Mouse (Mus musculus): Measurements from ENCODE around the gene Igflr1. TPM values are rescaled to one million over a fixed set of nuclear protein-coding genes. Genes with fewer than 3 reads are reported as not detected.

Igflr1 gene
- total and polyA plus RNA-seq, 2 experiments from 2014 or later: 2.3 TPM; not detected in 1

DNA sequence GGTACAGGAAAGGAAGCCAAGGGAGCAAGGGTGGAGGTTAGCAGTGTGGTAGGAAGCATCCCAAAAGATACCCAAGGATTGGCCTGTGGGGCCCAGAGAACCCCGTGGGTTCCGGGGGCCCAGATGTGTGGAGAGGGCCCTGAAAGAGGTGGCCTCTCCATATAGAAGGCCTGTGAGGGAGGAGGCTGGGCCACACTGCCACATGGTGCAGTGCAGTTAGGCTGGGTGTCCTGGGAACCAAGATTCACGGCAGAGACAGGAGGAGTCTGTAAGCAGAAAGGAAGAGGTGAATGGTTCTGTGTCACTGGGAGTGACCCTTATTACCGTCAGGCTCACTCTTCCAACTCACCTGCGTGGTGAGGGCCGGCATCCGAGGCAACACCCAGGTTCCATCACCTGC lies 24.7 kb upstream of the Igflr1 start:
- Histone ChIP-seq H3K4me3 (ENCODE audit: low read depth, low read length) (no peak overlapping the region), H3K27me3 (ENCODE audit: insufficient read depth, low read length) (no peaks in the 10 kb centered on the region), H3K9me3 (ENCODE audit: low read length) (no peaks in the 10 kb centered on the region), H3K4me2 (ENCODE audit: low read depth) (no peak overlapping the region), H3K27ac (ENCODE audit: low read depth, low read length) (no peak overlapping the region), H3K4me1 (ENCODE audit: insufficient read depth) (0 out of 2 replicates have a peak, but pooled peaks cover under 1% of the 10 kb centered on the region), H3K9ac (no peak overlapping the region), H3K36me3 (ENCODE audit: insufficient read depth) (peaks cover 10% of the 10 kb centered on the region; the same call in 1 of the 2 replicates)
- WGBS: 88% methylated on average over 7 of the region's 7 CpGs
- ATAC-seq (no peak), DNase-seq (no peak)
- no peak for TF ChIP-seq CTCF (IDR thresholded peaks at IDR 0.05; ENCODE audit: low read depth)

DNA sequence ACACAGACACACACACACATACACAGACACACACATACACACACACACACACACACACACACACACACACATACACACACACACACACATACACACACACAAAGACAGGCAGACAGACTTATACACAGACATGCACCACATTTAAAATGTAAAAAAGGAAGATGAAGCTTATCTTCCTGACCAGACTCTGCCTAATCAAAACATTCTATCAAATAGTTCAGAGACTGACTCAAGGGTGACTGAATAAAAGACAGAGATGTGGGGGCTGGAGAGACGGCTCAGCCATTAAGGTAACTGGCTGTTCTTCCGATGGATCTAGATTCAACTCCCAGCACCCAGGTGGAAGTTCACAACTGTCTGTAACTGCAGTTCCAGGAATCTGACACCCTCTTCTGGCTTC lies 20.9 kb upstream of the Igflr1 start:
- no peak overlapping the region for H3K9ac ChIP-seq
- no peak overlapping the region for H3K27ac ChIP-seq (ENCODE audit: low read depth, low read length)
- no peaks in the 10 kb centered on the region for H3K9me3 ChIP-seq (ENCODE audit: low read length)
- no peaks in the 10 kb centered on the region for H3K27me3 ChIP-seq (ENCODE audit: insufficient read depth, low read length)
- no peak for DNase-seq
- H3K4me1 ChIP-seq (ENCODE audit: insufficient read depth): no peaks in the 10 kb centered on the region
- H3K36me3 ChIP-seq (ENCODE audit: insufficient read depth): peaks cover 22% of the 10 kb centered on the region
- no peak overlapping the region for H3K4me3 ChIP-seq (ENCODE audit: low read depth, low read length)
- no peak for ATAC-seq
- TF ChIP-seq CTCF (IDR thresholded peaks at IDR 0.05; ENCODE audit: low read depth): no peak
- no peak overlapping the region for H3K4me2 ChIP-seq (ENCODE audit: low read depth)
- WGBS: 89% methylated on average over 2 of the region's 2 CpGs

DNA sequence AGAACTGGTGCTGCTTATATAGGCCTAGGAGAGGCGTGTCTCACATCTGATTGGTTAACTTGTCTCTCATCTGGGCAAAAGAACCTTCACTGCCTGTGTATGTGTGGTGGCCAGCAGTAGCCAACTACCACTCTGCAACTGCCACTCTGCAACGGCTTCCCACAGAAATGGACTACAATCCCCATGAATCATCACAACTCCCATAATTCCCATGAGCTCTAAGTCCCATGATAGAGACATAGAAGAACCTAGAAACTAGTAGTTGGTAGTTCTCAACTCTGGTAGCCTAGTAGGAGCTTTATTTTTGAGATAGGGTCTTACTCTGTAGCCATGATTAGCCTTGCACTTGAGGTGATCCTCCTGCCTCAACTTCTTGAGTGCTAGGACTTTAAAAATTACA lies 15.3 kb upstream of the Igflr1 start:
- no peak overlapping the region for H3K4me2 ChIP-seq (ENCODE audit: low read depth)
- H3K27ac ChIP-seq (ENCODE audit: low read depth, low read length): no peak overlapping the region
- no peak for TF ChIP-seq CTCF (IDR thresholded peaks at IDR 0.05; ENCODE audit: low read depth)
- 88% methylated on average over 2 of the region's 2 CpGs for WGBS
- no peak overlapping the region for H3K9ac ChIP-seq
- DNase-seq: no peak
- H3K36me3 ChIP-seq (ENCODE audit: insufficient read depth): peaks cover 19% of the 10 kb centered on the region
- H3K4me3 ChIP-seq (ENCODE audit: low read depth, low read length): no peak overlapping the region
- no peaks in the 10 kb centered on the region for H3K9me3 ChIP-seq (ENCODE audit: low read length)
- H3K4me1 ChIP-seq (ENCODE audit: insufficient read depth): peaks cover 10% of the 10 kb centered on the region; the same call in 1 of the 2 replicates
- no peak for ATAC-seq
- H3K27me3 ChIP-seq (ENCODE audit: insufficient read depth, low read length): no peaks in the 10 kb centered on the region

DNA sequence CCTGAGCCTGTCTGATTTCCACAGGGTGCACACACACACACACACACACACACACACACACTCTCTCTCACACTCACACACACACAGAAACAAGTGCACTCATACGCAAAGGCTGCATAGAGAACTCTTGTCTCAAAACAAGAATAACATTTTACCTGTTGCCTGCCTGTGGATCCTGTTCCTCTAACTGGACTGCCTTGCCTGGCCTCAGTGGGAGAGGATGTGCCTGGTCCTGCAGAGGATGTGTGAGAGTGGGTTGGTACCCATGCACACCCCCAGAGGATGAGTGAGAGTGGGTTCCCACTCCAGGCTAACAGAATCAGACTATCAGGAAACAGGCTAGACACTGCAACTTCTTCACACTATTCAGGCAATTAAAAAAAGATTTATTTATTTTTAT lies 14.6 kb upstream of the Igflr1 start:
- TF ChIP-seq CTCF (IDR thresholded peaks at IDR 0.05; ENCODE audit: low read depth): no peak
- no peak overlapping the region for H3K9ac ChIP-seq
- DNase-seq (no peak), ATAC-seq (no peak)
- peaks cover 26% of the 10 kb centered on the region for H3K36me3 ChIP-seq (ENCODE audit: insufficient read depth)
- H3K4me3 ChIP-seq (ENCODE audit: low read depth, low read length): no peak overlapping the region
- H3K4me1 ChIP-seq (ENCODE audit: insufficient read depth): peaks cover 10% of the 10 kb centered on the region; the same call in 1 of the 2 replicates
- no peak overlapping the region for H3K4me2 ChIP-seq (ENCODE audit: low read depth)
- no peaks in the 10 kb centered on the region for H3K9me3 ChIP-seq (ENCODE audit: low read length)
- whole genome bisulfite sequencing: 95% methylated on average over 1 of the region's 1 CpGs
- H3K27ac ChIP-seq (ENCODE audit: low read depth, low read length): no peak overlapping the region
- no peaks in the 10 kb centered on the region for H3K27me3 ChIP-seq (ENCODE audit: insufficient read depth, low read length)

DNA sequence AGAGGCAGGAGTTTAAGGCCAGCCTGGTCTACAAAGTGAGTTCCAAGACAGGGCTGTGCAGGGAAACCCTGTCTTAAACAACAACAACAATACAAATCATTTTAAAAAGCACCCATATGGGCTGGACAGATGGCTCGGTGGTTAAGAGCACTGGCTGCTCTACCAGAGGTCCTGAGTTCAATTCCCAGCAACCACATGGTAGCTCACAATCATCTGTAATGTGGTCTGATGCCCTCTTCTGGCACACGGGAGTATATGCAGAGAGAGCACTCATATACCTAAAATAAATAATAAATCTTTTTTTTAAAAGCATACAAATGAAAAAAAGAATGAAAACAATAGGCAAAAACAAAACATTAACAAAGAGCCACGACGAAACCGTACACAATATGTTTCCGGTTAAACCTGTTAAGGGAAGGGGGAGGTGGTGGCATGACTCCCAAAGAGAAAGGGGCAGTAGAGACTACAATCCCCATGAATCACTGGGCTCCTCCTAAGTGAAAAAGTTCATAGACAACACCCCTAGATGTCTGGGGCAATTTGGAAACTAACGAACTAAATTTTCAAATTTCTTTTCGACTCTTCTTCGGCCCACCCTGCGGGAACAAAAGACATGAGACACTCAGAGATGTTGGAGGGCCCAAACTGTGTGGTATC lies 13.7 kb upstream of the Igflr1 start:
- peaks cover 10% of the 10 kb centered on the region; the same call in 1 of the 2 replicates for H3K4me1 ChIP-seq (ENCODE audit: insufficient read depth)
- no peaks in the 10 kb centered on the region for H3K9me3 ChIP-seq (ENCODE audit: low read length)
- no peaks in the 10 kb centered on the region for H3K27me3 ChIP-seq (ENCODE audit: insufficient read depth, low read length)
- H3K9ac ChIP-seq: peak overlapping the region; percentile 53
- peak overlapping the region; percentile 55 for H3K4me3 ChIP-seq (ENCODE audit: low read depth, low read length)
- peak; percentile 63 for TF ChIP-seq CTCF (IDR thresholded peaks at IDR 0.05; ENCODE audit: low read depth)
- peak overlapping the region; percentile 93 for H3K27ac ChIP-seq (ENCODE audit: low read depth, low read length)
- peak overlapping the region; percentile 75 for H3K4me2 ChIP-seq (ENCODE audit: low read depth)
- ATAC-seq: peak; percentile 73
- no peak for DNase-seq
- WGBS: 1% methylated on average over 10 of the region's 10 CpGs
- H3K36me3 ChIP-seq (ENCODE audit: insufficient read depth): peaks cover 28% of the 10 kb centered on the region

DNA sequence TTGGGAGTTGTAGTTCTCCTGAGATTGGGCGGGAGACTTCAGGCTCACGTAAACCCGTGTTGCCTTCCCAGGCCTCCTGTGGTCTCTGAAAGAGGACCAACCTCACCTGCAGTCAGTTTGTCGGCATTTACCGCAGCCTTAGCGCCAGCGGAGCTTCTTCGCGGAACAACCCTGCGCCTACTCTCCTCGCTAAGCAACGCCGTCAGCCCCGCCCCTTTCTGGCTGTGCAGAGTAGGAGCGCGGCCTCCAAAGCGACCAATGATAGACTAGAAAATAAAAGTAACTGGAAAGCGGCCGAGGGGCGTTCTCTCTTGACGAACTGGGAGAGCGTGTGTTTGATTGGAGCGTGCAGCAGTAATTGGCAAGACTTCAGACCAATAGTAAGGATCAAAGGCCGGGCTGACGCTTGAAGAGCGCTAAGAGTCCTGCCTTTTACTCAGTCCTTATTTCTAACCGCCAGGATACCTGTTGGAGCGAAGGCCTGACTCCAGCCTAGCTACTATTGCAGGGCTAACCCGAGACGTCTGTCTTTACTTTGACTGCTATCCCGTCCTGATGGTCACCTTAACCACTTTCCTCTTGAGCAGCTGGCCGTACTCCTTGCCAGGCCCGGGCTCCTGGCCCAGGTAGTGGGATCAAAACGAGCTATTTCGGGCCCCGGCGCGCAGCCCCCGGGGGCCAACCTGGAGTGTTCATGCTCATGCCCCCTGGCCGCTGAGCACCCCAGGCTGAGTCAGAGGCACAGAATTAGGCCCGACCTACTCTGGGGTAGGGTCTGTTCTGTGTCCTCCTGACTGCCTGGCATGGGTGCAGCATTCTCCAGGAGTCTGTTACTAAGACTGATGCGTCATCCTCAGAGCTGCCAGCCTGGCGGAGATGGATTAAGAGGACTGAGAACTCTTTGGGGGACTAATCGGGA lies 12.9 kb upstream of the Igflr1 start, which contains the start of the genes Hspb6 and Proser3:
Gene Hspb6, plus strand, starts transcription at position 77 of the 919 bp plus-strand sequence.
Gene Proser3, minus strand, starts transcription at position 198 of the 919 bp plus-strand sequence.
- peak; percentile 23; the same call in 1 of the 2 replicates for TF ChIP-seq CTCF (IDR thresholded peaks at IDR 0.05; ENCODE audit: low read depth)
- Histone ChIP-seq H3K4me3 (ENCODE audit: low read depth, low read length) (peak within 1 kb of the TSS; percentile 55), H3K9me3 (ENCODE audit: low read length) (no peaks in the 10 kb centered on the region), H3K27ac (ENCODE audit: low read depth, low read length) (peak within 1 kb of the TSS; percentile 93), H3K36me3 (ENCODE audit: insufficient read depth) (peaks cover 36% of the 10 kb centered on the region), H3K4me1 (ENCODE audit: insufficient read depth) (peaks cover 10% of the 10 kb centered on the region; the same call in 1 of the 2 replicates), H3K9ac (peak within 1 kb of the TSS; percentile 53), H3K4me2 (ENCODE audit: low read depth) (peak within 1 kb of the TSS; percentile 75), H3K27me3 (ENCODE audit: insufficient read depth, low read length) (no peaks in the 10 kb centered on the region)
- DNase-seq (peak; percentile 99), ATAC-seq (peak; percentile 97)
- 2% methylated on average over 44 of the region's 44 CpGs for WGBS
